Mouse (Mus musculus): ENCODE results near the gene Ing1. TPM values are rescaled to one million over a fixed set of nuclear protein-coding genes. Genes with fewer than 3 reads are reported as not detected.

Gene Ing1
- polyA plus RNA-seq, 1 experiment: 51.5 TPM

DNA sequence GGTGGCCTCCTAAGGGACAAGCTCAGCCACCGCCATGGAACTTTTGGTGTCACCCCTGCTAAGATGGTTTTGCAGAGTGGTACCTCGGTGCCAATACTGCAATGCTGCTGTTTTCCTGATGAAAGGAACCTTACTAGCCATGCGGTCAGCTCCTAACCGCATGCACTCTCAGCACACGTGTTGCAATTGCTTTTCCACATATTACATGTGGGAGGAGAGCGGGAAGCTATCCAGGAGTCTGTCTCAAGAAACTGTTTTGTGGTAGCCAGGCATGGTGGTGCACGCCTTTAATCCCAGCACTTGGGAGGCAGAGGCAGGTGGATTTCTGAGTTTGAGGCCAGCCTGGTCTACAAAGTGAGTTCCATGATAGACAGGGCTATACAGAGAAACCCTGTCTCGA, 15.2 kb upstream of the Ing1 start:
- TF ChIP-seq GATA1 (IDR thresholded peaks at IDR 0.05; ENCODE audit: low read length): no peak

DNA sequence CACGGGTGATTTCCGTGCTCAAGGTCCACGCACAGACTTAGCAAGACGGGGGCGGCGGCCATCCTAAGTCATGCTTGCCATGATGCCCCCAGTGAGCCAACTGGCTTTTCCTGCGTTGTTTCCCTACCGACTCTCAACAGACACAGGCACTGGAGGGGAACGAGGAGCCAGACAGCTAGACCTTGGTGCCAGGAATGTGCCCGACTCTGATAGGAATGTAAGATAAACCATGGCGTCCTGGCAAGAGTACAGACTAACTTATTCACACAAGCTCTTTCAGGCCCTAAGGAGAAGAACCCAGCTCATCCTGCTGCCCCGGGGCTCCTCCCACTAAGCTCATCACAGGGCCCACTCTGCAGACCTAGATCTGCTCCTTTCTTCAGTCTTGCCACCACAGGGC, 13.3 kb upstream of the Ing1 start:
- no peak for TF ChIP-seq GATA1 (IDR thresholded peaks at IDR 0.05; ENCODE audit: low read length)

DNA sequence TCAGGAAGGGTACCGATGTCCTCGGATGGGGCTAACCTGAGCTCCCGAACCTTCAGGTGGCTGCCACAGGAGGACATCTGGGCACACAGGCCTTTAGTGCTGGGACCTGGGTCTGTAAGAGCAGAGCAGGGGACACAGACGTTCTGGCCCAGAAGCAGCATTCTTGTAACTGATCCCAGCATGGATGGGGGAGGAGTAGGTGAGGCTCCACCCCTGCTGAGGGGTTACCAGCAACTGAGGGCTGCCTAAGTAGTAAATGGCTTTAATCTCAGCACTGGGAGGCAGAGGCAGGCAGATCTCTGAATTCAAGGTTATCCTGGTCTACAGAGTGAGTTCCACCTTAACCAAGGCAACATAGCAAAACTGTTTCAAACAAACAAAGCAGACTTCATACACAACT, 12.5 kb upstream of the Ing1 start:
- no peak for TF ChIP-seq GATA1 (IDR thresholded peaks at IDR 0.05; ENCODE audit: low read length)

DNA sequence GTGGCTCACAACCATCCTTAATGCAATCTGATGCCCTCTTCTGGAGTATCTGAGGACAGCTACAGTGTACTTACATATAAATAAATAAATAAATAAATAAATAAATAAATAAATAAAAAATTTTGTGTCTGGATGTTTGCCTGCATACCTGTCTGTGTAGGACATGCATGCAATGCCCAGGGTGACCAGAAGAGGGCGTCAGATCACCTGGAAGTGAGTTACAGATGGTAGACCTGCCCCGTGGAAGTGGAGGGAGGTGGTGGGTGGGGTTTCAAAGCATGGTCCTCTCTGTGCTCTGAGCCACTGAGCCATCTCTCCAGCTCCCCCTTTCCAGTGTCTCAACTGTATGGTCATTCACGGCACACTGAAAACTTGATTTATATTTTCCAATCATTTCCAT, 11.0 kb upstream of the Ing1 start:
- no peak for TF ChIP-seq GATA1 (IDR thresholded peaks at IDR 0.05; ENCODE audit: low read length)

DNA sequence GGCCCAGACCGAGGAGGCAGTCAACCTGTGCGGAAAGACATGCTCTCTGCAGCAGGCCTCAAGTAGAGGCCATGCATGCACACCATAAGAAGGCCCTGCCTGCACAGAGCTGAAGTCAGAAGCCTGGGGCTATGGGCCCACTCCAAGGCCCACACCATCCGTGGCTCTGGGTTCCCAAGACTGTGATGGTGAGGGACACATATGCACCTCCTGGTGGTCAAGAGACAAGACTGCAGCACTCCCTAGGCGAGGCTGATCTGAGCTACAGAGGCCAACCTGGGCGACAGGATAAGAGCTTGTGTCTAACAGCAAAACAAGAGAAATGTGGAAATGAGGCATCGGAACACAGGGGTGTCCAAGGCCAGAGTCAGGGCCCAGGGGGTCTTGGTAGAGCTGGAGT, 8.3 kb upstream of the Ing1 start:
- TF ChIP-seq GATA1 (IDR thresholded peaks at IDR 0.05; ENCODE audit: low read length): no peak

DNA sequence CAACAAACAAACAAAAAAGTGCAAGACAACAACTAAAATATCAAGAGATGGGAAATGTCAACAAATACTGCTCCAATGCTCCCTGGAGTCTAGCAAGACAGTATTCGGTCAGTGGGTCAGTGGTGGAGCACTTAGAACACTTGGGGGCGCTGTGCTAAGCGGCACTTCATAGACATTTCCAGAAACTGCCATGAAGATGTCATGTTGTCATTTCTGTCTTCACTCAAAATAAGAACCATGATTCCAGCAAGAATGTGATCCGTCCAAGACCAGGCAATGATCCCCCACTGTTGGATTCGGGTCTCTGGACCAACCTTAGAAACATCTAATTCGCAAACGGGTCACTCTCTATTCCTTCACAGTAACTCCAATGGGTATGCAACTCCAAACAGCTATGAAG, 5.7 kb upstream of the Ing1 start:
- TF ChIP-seq GATA1 (IDR thresholded peaks at IDR 0.05; ENCODE audit: low read length): no peak

DNA sequence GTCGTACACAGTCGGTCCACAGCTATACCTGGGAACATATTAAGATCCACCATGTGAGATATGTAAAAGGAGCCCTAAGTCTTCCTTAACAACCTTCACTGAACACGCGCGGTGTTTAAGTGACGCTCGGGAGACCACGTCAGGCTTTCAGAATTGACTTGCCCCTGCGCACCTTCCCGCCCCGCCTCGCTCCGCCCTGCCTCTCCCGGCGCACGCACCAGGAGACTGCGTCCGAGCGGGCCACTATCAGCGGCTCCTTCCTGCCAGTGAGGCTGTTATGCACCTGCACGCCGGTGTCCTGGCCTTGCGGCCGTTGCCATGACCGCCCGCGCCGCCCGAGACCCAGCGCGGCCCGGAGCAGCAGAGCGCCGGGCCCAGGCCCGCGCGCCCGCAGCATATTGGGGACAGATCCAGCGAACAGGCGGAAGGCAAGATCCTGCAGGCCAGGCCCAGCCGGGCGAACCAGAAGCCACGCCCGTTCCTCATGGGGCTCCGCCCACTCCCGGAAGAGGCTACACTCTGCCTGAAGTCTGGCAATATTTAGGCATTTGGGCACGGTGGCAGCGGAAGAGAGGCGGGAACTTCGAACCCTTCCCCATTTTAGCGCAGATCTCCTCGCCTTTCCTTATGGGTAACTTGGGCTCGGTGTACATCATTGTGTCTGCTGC, 5.0 kb upstream of the Ing1 start, which contains the start of gene Cars2:
Gene Cars2, minus strand, starts transcription at position 503 of the 668 bp plus-strand sequence.
- no peak for TF ChIP-seq GATA1 (IDR thresholded peaks at IDR 0.05; ENCODE audit: low read length)

DNA sequence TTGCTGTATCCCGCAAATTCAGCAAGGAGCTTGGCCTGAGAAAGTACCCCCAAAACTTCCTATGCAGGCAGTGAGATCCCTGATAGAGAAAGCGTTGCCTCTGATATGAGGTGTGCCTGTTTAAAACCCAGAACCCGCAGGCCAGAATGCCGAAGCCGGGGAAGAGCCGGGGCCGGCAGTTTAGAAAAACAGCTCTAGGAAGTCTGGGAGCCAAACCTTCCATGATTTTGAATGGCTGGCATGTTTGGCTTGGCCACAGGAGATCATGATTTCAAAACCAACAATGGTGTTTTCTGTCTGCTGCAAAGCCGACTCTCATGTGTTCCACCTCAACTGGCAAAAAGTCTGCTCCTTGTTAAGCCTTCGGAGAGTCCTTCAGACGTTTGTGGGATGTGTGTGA, 3.0 kb upstream of the Ing1 start:
- TF ChIP-seq GATA1 (IDR thresholded peaks at IDR 0.05; ENCODE audit: low read length): no peak

DNA sequence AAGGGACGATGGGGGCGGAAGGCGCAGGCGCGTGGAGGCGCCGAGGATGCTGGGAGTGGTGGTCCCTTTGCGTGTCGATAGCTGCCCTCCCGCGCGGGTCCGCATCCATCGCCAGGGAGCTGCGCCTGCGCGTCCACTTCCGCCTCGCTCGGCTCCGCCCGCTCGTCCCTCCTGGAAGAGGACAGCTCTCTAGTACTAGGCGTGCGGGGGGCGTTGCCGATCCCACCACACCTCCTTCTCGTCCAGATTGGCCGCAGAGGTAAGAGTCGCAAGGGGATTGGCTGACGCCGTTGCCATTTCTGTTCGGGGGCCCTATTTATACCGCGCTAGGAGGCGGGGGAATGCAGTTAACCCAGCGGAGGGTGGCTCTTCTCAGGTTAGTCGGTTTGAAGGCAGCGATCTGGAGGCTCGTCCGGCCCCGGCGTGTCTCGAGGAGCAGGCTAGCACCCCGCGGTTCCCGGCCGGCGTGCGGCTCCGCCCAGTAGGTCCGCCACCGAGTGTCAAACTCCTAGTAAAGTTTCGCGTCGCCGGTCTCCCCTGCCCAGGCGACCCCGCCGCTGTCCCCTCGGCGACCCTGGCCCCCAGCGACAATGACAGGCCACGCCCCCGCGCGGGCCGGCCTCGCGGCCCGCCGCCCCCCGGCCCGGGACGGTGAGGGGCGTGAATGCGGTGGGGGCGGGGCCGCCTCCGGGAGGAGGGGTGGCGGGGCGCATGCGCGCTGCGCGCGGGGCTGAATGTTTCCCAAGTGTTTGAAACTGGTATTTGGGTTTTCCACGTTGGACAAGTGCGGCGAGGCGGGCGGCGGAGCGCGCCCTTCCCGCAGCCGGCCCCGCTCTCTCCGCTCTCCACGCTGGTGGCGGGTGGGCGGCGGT, 585 bp downstream of the Ing1 start:
- no peak for TF ChIP-seq GATA1 (IDR thresholded peaks at IDR 0.05; ENCODE audit: low read length)

DNA sequence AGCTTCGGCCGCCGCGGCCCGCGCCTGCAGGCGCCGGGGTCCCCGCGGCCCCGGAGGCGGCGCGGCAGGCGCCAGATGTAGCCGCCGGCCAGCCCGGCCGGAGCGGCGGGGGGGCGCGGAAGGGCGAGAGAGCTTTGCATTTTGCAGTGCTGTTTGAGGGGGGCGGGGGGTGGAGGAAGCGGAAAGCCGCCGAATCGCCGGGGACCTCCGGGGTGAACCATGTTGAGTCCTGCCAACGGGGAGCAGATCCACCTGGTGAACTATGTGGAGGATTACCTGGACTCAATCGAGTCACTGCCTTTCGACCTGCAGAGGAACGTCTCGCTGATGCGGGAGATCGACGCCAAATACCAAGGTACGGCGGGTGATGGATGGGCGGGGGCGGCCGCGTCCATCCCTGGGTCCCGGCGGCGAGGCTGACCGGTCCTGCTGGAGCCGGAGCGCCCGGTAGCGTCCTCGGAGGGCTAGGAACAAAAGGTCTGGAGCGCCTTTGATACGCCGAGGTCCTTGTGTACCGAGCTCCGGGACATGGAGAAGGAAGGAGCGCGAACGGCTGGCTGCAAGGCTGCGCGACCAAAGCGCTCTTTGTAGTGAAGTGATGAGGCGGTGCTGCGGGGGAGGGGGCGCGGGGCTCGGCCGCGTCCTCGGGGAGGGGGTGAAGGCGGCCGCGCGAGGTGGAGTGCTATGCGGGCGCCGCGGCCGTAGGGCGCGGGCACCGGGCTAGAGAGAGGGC, 1.5 kb downstream of the Ing1 start:
- TF ChIP-seq GATA1 (IDR thresholded peaks at IDR 0.05; ENCODE audit: low read length): no peak

DNA sequence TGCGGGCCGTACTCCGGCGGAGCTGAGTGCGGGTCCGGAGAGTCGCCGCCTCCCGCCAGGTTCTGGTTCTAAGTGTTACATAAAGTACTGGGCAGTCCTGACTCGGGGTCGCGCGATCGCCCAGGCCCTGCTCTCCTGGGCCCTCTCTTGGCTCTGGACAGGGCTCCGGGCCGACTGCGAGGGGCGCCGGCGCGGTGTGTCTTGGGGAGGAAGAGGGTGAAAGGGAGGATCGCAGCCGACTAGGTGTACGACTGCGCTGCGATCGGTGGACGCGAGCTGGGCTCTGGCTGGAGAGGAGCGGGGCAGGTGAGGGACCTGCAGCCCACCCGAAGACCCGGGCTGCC, 2.0 kb downstream of the Ing1 start:
- no peak for TF ChIP-seq GATA1 (IDR thresholded peaks at IDR 0.05; ENCODE audit: low read length)

DNA sequence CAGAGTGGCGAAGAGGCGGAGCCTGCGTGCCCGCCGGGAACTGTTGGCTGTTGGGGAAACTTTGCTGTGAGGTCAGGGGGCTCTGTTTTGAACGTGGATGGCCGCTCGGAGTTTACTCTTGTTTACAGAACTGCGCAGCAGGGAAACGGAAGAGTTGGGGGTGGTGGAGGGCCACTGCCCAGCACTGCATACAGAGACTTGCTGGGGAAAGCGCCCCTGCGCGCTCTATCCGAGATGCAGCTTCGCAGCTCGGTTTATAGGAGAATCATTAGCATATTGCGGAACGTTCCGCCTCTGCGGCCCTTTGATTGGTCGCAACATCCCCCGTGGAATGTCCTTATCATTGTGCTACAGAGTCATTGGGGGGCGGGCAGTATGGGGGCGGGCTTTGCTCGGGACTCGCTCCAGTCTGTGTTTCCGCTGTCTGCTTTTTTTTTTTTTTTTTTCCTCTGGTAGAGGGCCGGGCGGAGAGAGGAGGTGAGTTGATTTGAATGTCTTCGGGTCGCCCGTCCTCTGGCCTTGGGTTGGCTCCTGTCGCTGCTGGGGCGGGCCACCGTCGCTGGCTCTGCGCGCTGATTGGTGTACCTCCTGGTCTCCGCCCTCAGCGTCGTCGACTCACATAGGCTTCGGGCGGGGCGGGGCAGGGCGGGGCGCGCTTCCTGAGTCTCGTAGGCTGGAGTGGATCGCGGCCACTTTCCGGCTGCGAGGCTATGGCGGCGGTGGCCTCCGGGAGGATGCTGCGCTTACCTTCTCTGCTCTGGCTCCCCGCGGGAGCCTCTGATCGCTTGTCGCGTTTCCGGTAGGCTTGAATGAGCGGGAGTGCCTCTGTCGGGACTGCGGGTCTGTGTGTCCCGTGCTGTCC, 2.6 kb downstream of the Ing1 start:
- no peak for TF ChIP-seq GATA1 (IDR thresholded peaks at IDR 0.05; ENCODE audit: low read length)

DNA sequence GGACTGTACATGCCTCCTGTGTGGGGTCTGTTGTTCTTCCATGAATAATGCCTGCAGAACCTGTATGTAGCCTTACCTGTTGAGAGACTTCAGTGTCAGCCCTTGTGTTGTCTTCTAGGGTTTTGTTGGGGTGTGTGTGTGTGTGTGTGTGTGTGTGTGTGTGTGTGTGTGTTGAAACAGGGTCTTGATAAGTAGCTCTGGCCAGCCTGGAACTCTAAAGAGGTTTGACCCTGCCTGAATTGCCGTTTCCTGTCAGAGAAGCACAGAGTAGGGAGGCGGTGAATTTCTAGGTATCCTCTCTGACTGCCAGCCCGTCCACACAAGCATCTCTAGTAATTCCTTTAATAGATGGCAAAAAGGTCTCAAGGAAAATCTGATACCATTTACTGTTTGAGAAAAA, 4.1 kb downstream of the Ing1 start:
- no peak for TF ChIP-seq GATA1 (IDR thresholded peaks at IDR 0.05; ENCODE audit: low read length)

DNA sequence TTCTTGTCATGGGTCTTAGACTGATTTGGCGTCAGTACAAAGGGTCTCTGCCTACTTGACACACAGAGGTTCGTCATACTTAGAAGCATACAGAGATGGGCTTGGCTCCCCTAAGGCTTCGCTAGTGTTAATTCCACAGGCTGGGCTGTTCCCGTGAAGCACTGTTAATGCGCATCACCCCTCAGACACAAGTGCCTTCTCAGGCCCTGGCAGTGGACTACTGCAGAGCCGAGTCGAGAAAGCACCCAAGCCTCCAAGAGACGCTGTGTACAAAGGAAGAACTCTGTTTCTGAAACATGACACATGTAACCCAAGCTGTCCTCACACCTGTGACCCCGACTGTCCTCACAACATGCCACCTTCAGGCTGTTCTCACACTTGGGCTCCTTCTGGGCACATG, 4.8 kb downstream of the Ing1 start:
- no peak for TF ChIP-seq GATA1 (IDR thresholded peaks at IDR 0.05; ENCODE audit: low read length)

DNA sequence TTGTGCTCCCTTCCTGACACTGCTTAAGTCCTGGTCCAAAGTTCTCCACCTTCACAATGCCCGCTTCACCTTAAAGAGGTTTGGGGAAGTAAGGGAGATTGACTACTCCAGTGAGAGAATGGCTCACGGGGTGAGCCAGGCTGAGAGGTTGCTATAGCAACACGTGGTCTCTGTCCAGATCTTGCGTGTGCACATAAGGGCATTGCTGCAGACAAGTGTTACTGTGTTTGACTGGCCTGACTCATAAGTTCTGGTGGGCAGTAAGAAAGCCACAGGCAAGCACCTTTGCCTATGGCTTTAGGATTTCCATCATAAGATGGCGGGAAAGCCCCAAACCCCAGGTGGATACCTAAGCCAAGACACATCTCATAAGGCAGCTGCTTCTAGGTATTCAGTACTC, 8.9 kb downstream of the Ing1 start:
- TF ChIP-seq GATA1 (IDR thresholded peaks at IDR 0.05; ENCODE audit: low read length): no peak

Measured in G1E-ER4 (cell line).